Mouse (Mus musculus) heart, embryonic 15.5 days (tissue): ENCODE data around the gene Gm6358. TPM values are rescaled to one million over a fixed set of nuclear protein-coding genes. Genes with fewer than 3 reads are reported as not detected.
"Not testable (repeated sequence)": the region's sequence is repeated elsewhere in the genome, so short reads cannot be mapped to it uniquely, and the experiment has no call there.

Experiments used
- ATAC-seq: fragments of 200-750 bp; cut with Nextera tagmentation; replicated peaks from 2 replicates; pipeline ENCODE4 v1.8.0; 2017; ENCODE audit warnings: low read depth, moderate TSS enrichment; ENCODE audit not compliant: insufficient number of reproducible peaks, insufficient read depth, low FRiP score
- H3K27ac ChIP-seq: fragments of 300-500 bp; sonication (generic); 2 replicates; pipeline ENCODE4 v1.5.1; 2015; ENCODE audit warnings: mild to moderate bottlenecking, inconsistent platforms
- H3K27me3 ChIP-seq: fragments of 300-500 bp; sonication (generic); 2 replicates; pipeline ENCODE4 v1.6.1; 2015; ENCODE audit warnings: inconsistent platforms
- H3K36me3 ChIP-seq: fragments of 300-500 bp; sonication (generic); 2 replicates; pipeline ENCODE4 v1.6.1; 2015; ENCODE audit warnings: mild to moderate bottlenecking, inconsistent platforms
- H3K4me1 ChIP-seq: fragments of 300-500 bp; sonication (generic); replicated peaks from 2 replicates; pipeline ENCODE4 v1.6.1; 2015; ENCODE audit warnings: inconsistent platforms
- H3K4me2 ChIP-seq: fragments of 300-500 bp; sonication (generic); 2 replicates; pipeline ENCODE4 v1.6.1; 2015; ENCODE audit warnings: inconsistent platforms, mild to moderate bottlenecking, moderate library complexity
- H3K4me3 ChIP-seq: fragments of 300-500 bp; sonication (generic); 2 replicates; pipeline ENCODE4 v1.5.1; 2015; ENCODE audit warnings: mild to moderate bottlenecking, inconsistent platforms
- H3K9ac ChIP-seq: fragments of 300-500 bp; sonication (generic); 2 replicates; pipeline ENCODE4 v1.6.1; 2015; ENCODE audit warnings: mild to moderate bottlenecking, inconsistent platforms
- H3K9me3 ChIP-seq: fragments of 300-500 bp; sonication (generic); replicated peaks from 2 replicates; pipeline ENCODE4 v1.6.1; 2016; ENCODE audit warnings: inconsistent platforms
- WGBS: fragments of 180-500 bp; shearing (Covaris S2); methylation state at CpG from one replicate; pipeline ENCODE4 v1.1.7; 2015; ENCODE audit warnings: mixed read lengths; 5-methylcytosine and 5-hydroxymethylcytosine counted together
- polyA plus RNA-seq: library from polyadenylated mRNA; unstranded; fragments of >200 nt; fragmentation: Nextera tagmentation; extraction: Ambion mirVana; gene quantifications from 2 replicates; pipeline ENCODE4 v1.2.1, GENCODE M21; 2015

Gene Gm6358
- not detected in 2 replicates for polyA plus RNA-seq

DNA sequence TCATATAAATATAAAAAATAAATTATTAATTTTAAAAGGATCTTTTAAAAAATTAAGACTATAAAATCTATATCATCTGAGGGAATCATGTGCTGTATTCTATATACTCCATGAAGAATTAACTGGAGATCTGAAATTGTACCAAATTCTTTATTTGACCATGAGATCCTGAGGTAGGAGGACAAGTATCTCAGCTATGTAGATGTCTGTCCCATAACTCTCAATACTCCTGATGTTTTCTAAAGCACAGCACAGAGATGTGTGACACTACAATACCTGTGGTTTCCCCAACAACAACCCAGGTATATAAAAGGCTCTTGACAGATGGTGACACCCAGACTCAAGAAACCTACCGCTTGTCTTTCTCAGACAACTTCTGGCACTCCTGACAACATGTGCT lies at the start of gene Gm6358:
TSS of gene Gm6358 (plus strand) at position 301 of the 400 bp plus-strand sequence.
- no peaks in the 10 kb centered on the region for H3K4me1 ChIP-seq
- no peak within 1 kb of the TSS for H3K27ac ChIP-seq
- no peak within 1 kb of the TSS for H3K9ac ChIP-seq
- 77% methylated on average over 1 of the region's 1 CpGs for WGBS
- H3K4me2 ChIP-seq, result no peak within 1 kb of the TSS
- no peaks in the 10 kb centered on the region for H3K9me3 ChIP-seq
- no peak for ATAC-seq
- no peaks in the 10 kb centered on the region for H3K36me3 ChIP-seq
- no peak within 1 kb of the TSS for H3K4me3 ChIP-seq
- H3K27me3 ChIP-seq, result no peaks in the 10 kb centered on the region

- no peaks in the 10 kb centered on the region for H3K36me3 ChIP-seq
- no peaks in the 10 kb centered on the region for H3K27me3 ChIP-seq
- no peak for ATAC-seq
- WGBS, result 88% methylated on average over 1 of the region's 1 CpGs
- H3K27ac ChIP-seq, result no peak within 1 kb of the TSS
- no peaks in the 10 kb centered on the region for H3K9me3 ChIP-seq
- H3K4me3 ChIP-seq, result no peak within 1 kb of the TSS
- H3K4me2 ChIP-seq, result no peak within 1 kb of the TSS
- no peak within 1 kb of the TSS for H3K9ac ChIP-seq
- no peaks in the 10 kb centered on the region for H3K4me1 ChIP-seq
Measured at GRCm38 (mm10) chr16:89150786-89151185, 10.1 kb downstream of the Gm6358 start, which contains the start of gene Gm10061. Gm10061 (plus strand) TSS chr16:89151086.

GRCm38 (mm10) chr16:89157652-89158051 lies 17.0 kb downstream of the Gm6358 start, which contains the start of gene Gm9789:
Gm9789 (plus strand) TSS chr16:89157952.
- Histone ChIP-seq H3K4me3 (no peak within 1 kb of the TSS), H3K9me3 (no peaks in the 10 kb centered on the region), H3K27me3 (no peaks in the 10 kb centered on the region), H3K36me3 (no peaks in the 10 kb centered on the region), H3K4me1 (no peaks in the 10 kb centered on the region), H3K4me2 (no peak within 1 kb of the TSS), H3K9ac (no peak within 1 kb of the TSS), H3K27ac (no peak within 1 kb of the TSS)
- no peak for ATAC-seq
- 74% methylated on average over 4 of the region's 4 CpGs for WGBS

GRCm38 (mm10) chr16:89169190-89169589 lies 28.5 kb downstream of the Gm6358 start, which contains the start of gene Gm7735:
Gm7735 (plus strand) TSS chr16:89169490.
- not testable (repeated sequence) for H3K9ac ChIP-seq, H3K4me2 ChIP-seq, ATAC-seq, H3K27ac ChIP-seq, H3K36me3 ChIP-seq, H3K9me3 ChIP-seq, H3K4me3 ChIP-seq, H3K4me1 ChIP-seq, H3K27me3 ChIP-seq

- no peak within 1 kb of the TSS for H3K4me2 ChIP-seq
- 73% methylated on average over 2 of the region's 2 CpGs for WGBS
Measured at GRCm38 (mm10) chr16:89174435-89174834, 33.8 kb downstream of the Gm6358 start, which contains the start of gene 1110057P08Rik. 1110057P08Rik (plus strand) TSS chr16:89174735.

GRCm38 (mm10) chr16:89188621-89189020 lies 48.0 kb downstream of the Gm6358 start:
- Histone ChIP-seq H3K4me3 (no peak overlapping the region), H3K4me1 (no peaks in the 10 kb centered on the region), H3K36me3 (no peaks in the 10 kb centered on the region), H3K9ac (no peak overlapping the region), H3K27me3 (no peaks in the 10 kb centered on the region), H3K9me3 (no peaks in the 10 kb centered on the region), H3K27ac (no peak overlapping the region), H3K4me2 (no peak overlapping the region)
- 70% methylated on average over 4 of the region's 4 CpGs for WGBS
- no peak for ATAC-seq

More at GRCm38 (mm10) chr16:89174435-89174834, 33.8 kb downstream of the Gm6358 start, which contains the start of gene 1110057P08Rik:
- ATAC-seq, result no peak
- Histone ChIP-seq H3K4me3 (no peak within 1 kb of the TSS), H3K4me1 (no peaks in the 10 kb centered on the region), H3K9me3 (no peaks in the 10 kb centered on the region), H3K27me3 (no peaks in the 10 kb centered on the region), H3K27ac (no peak within 1 kb of the TSS), H3K36me3 (no peaks in the 10 kb centered on the region), H3K9ac (no peak within 1 kb of the TSS)

Other genes starting within 250 kb of the Gm6358 start
- gene Krtap19-5, start 244.4 kb upstream of the Gm6358 start, polyA plus RNA-seq, result not detected in 2 replicates
- gene Krtap19-9b, start 208.6 kb upstream of the Gm6358 start, polyA plus RNA-seq, result not detected in 2 replicates
- gene Krtap16-3, start 178.0 kb upstream of the Gm6358 start, polyA plus RNA-seq, result not detected in 2 replicates
- gene Krtap22-2, start 130.1 kb upstream of the Gm6358 start, polyA plus RNA-seq, result not detected in 2 replicates
- not detected in 2 replicates for gene Gm10229, start 125.6 kb upstream of the Gm6358 start, polyA plus RNA-seq
- gene Krtap6-1, start 109.2 kb upstream of the Gm6358 start, polyA plus RNA-seq, result not detected in 2 replicates
- gene Gm10228, start 99.4 kb upstream of the Gm6358 start, polyA plus RNA-seq, result not detected in 2 replicates
- gene Krtap6-5, start 93.0 kb upstream of the Gm6358 start, polyA plus RNA-seq, result not detected in 2 replicates
- gene 1110025L11Rik, start 76.8 kb upstream of the Gm6358 start, polyA plus RNA-seq, result not detected in 2 replicates
- gene Krtap6-3, start 56.8 kb upstream of the Gm6358 start, polyA plus RNA-seq, result not detected in 2 replicates
- not detected in 2 replicates for gene Gm10061, start 10.2 kb downstream of the Gm6358 start, polyA plus RNA-seq
- gene Gm9789, start 17.1 kb downstream of the Gm6358 start, polyA plus RNA-seq, result not detected in 2 replicates
- not detected in 2 replicates for gene Gm7735, start 28.6 kb downstream of the Gm6358 start, polyA plus RNA-seq
- not detected in 2 replicates for gene 1110057P08Rik, start 33.9 kb downstream of the Gm6358 start, polyA plus RNA-seq
- not detected in 2 replicates for gene Krtap20-2, start 65.0 kb downstream of the Gm6358 start, polyA plus RNA-seq